Mouse (Mus musculus): Measurements from ENCODE around the gene Dact3. TPM values are rescaled to one million over a fixed set of nuclear protein-coding genes. Genes with fewer than 3 reads are reported as not detected.

Dact3 gene
- polyA plus RNA-seq, 1 experiment: 31.7 TPM

DNA sequence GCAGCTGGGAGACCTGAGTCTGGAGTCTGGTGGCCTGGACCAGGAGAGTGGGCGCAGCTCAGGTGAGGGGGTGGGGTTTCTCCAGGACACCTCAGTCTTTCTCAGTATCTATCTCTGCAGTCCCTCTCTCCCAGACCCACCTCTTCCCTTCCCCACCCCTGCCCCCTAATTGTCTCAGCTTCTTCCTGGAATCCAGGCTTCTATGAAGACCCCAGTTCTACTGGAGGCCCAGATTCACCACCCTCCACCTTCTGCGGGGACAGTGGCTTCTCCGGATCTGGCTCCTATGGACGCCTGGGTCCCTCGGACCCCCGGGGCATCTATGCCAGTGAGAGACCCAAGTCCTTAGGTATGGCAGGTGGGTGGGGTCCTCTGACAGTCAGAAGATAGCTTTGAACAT is 8.0 kb downstream of the Dact3 start:
- TF ChIP-seq POLR2A (IDR thresholded peaks at IDR 0.05; ENCODE audit: borderline replicate concordance, extremely low read depth, low read depth, low read length): no peak
- no peak for TF ChIP-seq CTCF (IDR thresholded peaks at IDR 0.05; ENCODE audit: insufficient read depth, low read length)
- WGBS: 89% methylated on average over 6 of the region's 6 CpGs
- Histone ChIP-seq H3K4me1 (ENCODE audit: control insufficient read depth, insufficient read depth, low read length) (no peaks in the 10 kb centered on the region), H3K4me3 (replicated peaks; ENCODE audit: extremely low read depth, low read depth, low read length) (no peak overlapping the region)
- no peak for DNase-seq

- 82% methylated on average over 4 of the region's 4 CpGs for WGBS
- DNase-seq: no peak
- TF ChIP-seq CTCF (IDR thresholded peaks at IDR 0.05; ENCODE audit: insufficient read depth, low read length): no peak
- TF ChIP-seq POLR2A (IDR thresholded peaks at IDR 0.05; ENCODE audit: borderline replicate concordance, extremely low read depth, low read depth, low read length): no peak
- H3K4me3 ChIP-seq (replicated peaks; ENCODE audit: extremely low read depth, low read depth, low read length): no peak overlapping the region
- no peaks in the 10 kb centered on the region for H3K4me1 ChIP-seq (ENCODE audit: control insufficient read depth, insufficient read depth, low read length)
Measured at GRCm38 (mm10) chr7:16884334-16884733, 9.2 kb downstream of the Dact3 start.

GRCm38 (mm10) chr7:16885271-16885776 is 10.2 kb downstream of the Dact3 start:
- TF ChIP-seq POLR2A (IDR thresholded peaks at IDR 0.05; ENCODE audit: borderline replicate concordance, extremely low read depth, low read depth, low read length): no peak
- TF ChIP-seq CTCF (IDR thresholded peaks at IDR 0.05; ENCODE audit: insufficient read depth, low read length): no peak
- 34% methylated on average over 95 of the region's 95 CpGs for WGBS
- DNase-seq: no peak
- H3K4me1 ChIP-seq (ENCODE audit: control insufficient read depth, insufficient read depth, low read length): no peaks in the 10 kb centered on the region
- H3K4me3 ChIP-seq (replicated peaks; ENCODE audit: extremely low read depth, low read depth, low read length): peak overlapping the region; percentile 18

- TF ChIP-seq CTCF (IDR thresholded peaks at IDR 0.05; ENCODE audit: insufficient read depth, low read length) (no peak), POLR2A (IDR thresholded peaks at IDR 0.05; ENCODE audit: borderline replicate concordance, extremely low read depth, low read depth, low read length) (no peak)
Measured at GRCm38 (mm10) chr7:16885905-16886304, 10.8 kb downstream of the Dact3 start.

DNA sequence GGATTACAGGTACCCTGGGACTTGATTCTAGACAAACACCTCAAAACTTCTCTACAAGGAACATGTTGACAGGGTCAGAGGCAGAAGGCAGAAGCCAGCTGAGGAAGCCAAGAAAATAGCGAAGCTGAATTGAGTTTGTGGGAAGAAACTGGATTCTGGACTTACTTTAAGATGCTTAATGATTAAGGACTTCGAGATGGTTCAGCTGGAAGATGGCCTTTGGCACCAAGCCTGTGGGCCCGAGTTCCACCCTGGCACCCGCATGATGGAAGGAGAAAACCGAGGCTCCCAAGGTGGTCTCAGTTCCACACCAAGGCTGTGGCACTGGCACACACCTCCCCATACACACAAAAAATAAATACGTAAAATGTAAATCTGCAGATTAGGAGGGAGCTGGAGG is 15.4 kb downstream of the Dact3 start:
- peak overlapping the region; percentile 22 for H3K4me3 ChIP-seq (replicated peaks; ENCODE audit: extremely low read depth, low read depth, low read length)
- TF ChIP-seq CTCF (IDR thresholded peaks at IDR 0.05; ENCODE audit: insufficient read depth, low read length): no peak
- TF ChIP-seq POLR2A (IDR thresholded peaks at IDR 0.05; ENCODE audit: borderline replicate concordance, extremely low read depth, low read depth, low read length): no peak
- 48% methylated on average over 6 of the region's 6 CpGs for WGBS

More at GRCm38 (mm10) chr7:16885905-16886304, 10.8 kb downstream of the Dact3 start:
- DNase-seq: no peak
- WGBS: 66% methylated on average over 59 of the region's 59 CpGs
- H3K4me3 ChIP-seq (replicated peaks; ENCODE audit: extremely low read depth, low read depth, low read length): no peak overlapping the region
- H3K4me1 ChIP-seq (ENCODE audit: control insufficient read depth, insufficient read depth, low read length): no peaks in the 10 kb centered on the region

GRCm38 (mm10) chr7:16890944-16891343 is 15.8 kb downstream of the Dact3 start:
- TF ChIP-seq CTCF (IDR thresholded peaks at IDR 0.05; ENCODE audit: insufficient read depth, low read length) (no peak), POLR2A (IDR thresholded peaks at IDR 0.05; ENCODE audit: borderline replicate concordance, extremely low read depth, low read depth, low read length) (peak; percentile 28; the same call in 1 of the 2 replicates)
- DNase-seq: peak; percentile 40
- Histone ChIP-seq H3K4me3 (replicated peaks; ENCODE audit: extremely low read depth, low read depth, low read length) (no peak overlapping the region), H3K4me1 (ENCODE audit: control insufficient read depth, insufficient read depth, low read length) (0 out of 2 replicates have a peak, but pooled peaks cover 2% of the 10 kb centered on the region)
- 3% methylated on average over 23 of the region's 23 CpGs for WGBS

More for the DNA sequence above, 15.4 kb downstream of the Dact3 start:
- 0 out of 2 replicates have a peak, but pooled peaks cover 2% of the 10 kb centered on the region for H3K4me1 ChIP-seq (ENCODE audit: control insufficient read depth, insufficient read depth, low read length)
- DNase-seq: no peak

- WGBS: 1% methylated on average over 30 of the region's 30 CpGs
- DNase-seq: peak; percentile 82
- no peak for TF ChIP-seq POLR2A (IDR thresholded peaks at IDR 0.05; ENCODE audit: borderline replicate concordance, extremely low read depth, low read depth, low read length)
- peak; percentile 75 for TF ChIP-seq CTCF (IDR thresholded peaks at IDR 0.05; ENCODE audit: insufficient read depth, low read length)
- H3K4me1 ChIP-seq (ENCODE audit: control insufficient read depth, insufficient read depth, low read length): 0 out of 2 replicates have a peak, but pooled peaks cover 2% of the 10 kb centered on the region
- H3K4me3 ChIP-seq (replicated peaks; ENCODE audit: extremely low read depth, low read depth, low read length): peak within 1 kb of the TSS; percentile 22
Measured at GRCm38 (mm10) chr7:16891641-16892351, 16.7 kb downstream of the Dact3 start, which contains the start of gene Gng8. Gng8 (plus strand) TSS chr7:16891786.

GRCm38 (mm10) chr7:16892352-16892730 is 17.2 kb downstream of the Dact3 start:
- TF ChIP-seq CTCF (IDR thresholded peaks at IDR 0.05; ENCODE audit: insufficient read depth, low read length): no peak; the same call in 1 of the 2 replicates
- TF ChIP-seq POLR2A (IDR thresholded peaks at IDR 0.05; ENCODE audit: borderline replicate concordance, extremely low read depth, low read depth, low read length): no peak
- Histone ChIP-seq H3K4me1 (ENCODE audit: control insufficient read depth, insufficient read depth, low read length) (0 out of 2 replicates have a peak, but pooled peaks cover 2% of the 10 kb centered on the region), H3K4me3 (replicated peaks; ENCODE audit: extremely low read depth, low read depth, low read length) (peak overlapping the region; percentile 4)
- 34% methylated on average over 9 of the region's 9 CpGs for WGBS
- DNase-seq: no peak

DNA sequence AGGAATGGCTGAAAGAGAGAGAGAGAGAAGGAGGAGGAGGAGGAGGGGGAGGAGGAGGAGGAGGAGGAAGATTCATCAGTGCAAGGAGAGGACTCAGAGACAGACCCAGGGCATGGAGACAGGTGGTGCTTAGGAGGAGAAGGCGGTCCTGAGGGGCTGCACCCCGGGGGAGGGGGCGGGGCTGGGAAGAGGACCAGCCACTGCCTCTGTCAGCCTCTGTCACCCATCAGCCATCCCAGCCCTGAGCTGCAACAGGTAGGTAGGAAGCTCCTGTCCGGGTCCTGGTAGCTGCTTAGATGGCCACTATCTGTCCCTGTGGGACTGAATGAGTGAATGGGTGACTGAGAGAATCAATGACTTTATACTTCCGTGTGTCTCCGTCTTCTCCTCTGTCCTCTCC is 18.5 kb downstream of the Dact3 start:
- no peak for TF ChIP-seq CTCF (IDR thresholded peaks at IDR 0.05; ENCODE audit: insufficient read depth, low read length)
- no peak for TF ChIP-seq POLR2A (IDR thresholded peaks at IDR 0.05; ENCODE audit: borderline replicate concordance, extremely low read depth, low read depth, low read length)
- Histone ChIP-seq H3K4me1 (ENCODE audit: control insufficient read depth, insufficient read depth, low read length) (0 out of 2 replicates have a peak, but pooled peaks cover 2% of the 10 kb centered on the region), H3K4me3 (replicated peaks; ENCODE audit: extremely low read depth, low read depth, low read length) (no peak overlapping the region)
- 26% methylated on average over 6 of the region's 6 CpGs for WGBS
- DNase-seq: no peak
